8 mouse cellular contexts compared by ENCODE assay signal in genomic region chr5:48345095-48345982, GRCm38 (mm10). TPM values are rescaled to one million over a fixed set of nuclear protein-coding genes. Genes with fewer than 3 reads are reported as not detected.
DNase-seq lines count a peak whose midpoint lies in the region; ATAC-seq and TF ChIP-seq lines count a peak whose summit lies in the region.
"Had no signal": no experiment of that assay in that cellular context is flagged by ENCODE, and none has a peak within 500 bp of the region (broad histone marks: within the 10 kb centered on the region; RNA-seq: fewer than 3 reads in every experiment).

No protein-coding gene starts in this region.

- no peaks in the 10 kb centered on the region for H3K4me1 ChIP-seq in liver, embryonic 14.5 days (replicated peaks; ENCODE audit: control insufficient read depth in 2 of 2, insufficient read depth in 2 of 2, low read length in 1 of 2)
- H3K4me1 ChIP-seq in liver, embryonic 11.5 days (replicated peaks; ENCODE audit: control insufficient read depth, insufficient read depth, low read length), result no peaks in the 10 kb centered on the region
- no peaks in the 10 kb centered on the region for H3K4me1 ChIP-seq in neural tube, embryonic 15.5 days
- H3K4me1 ChIP-seq: embryonic facial prominence, embryonic 15.5 days had no signal

- TF ChIP-seq CTCF in liver, embryonic 14.5 days (IDR thresholded peaks at IDR 0.05; ENCODE audit: low read depth), result peak; percentile 23; the same call in 1 of the 2 replicates

- ATAC-seq in liver, embryonic 14.5 days (ENCODE audit: insufficient read depth), result no peak
- no peak for ATAC-seq in liver, embryonic 11.5 days (replicated peaks; ENCODE audit: low FRiP score)
- peak; percentile 93 for ATAC-seq in neural tube, embryonic 15.5 days (ENCODE audit: low FRiP score)

- no peak overlapping the region for H3K9ac ChIP-seq in liver, embryonic 14.5 days (replicated peaks)
- no peak overlapping the region for H3K9ac ChIP-seq in liver, embryonic 11.5 days (ENCODE audit: low read depth, low read length)
- H3K9ac ChIP-seq in neural tube, embryonic 15.5 days (replicated peaks), result no peak overlapping the region
- H3K9ac ChIP-seq: embryonic facial prominence, embryonic 15.5 days had no signal

- no peaks in the 10 kb centered on the region for H3K27me3 ChIP-seq in liver, embryonic 14.5 days (ENCODE audit: control insufficient read depth, insufficient read depth, low read length)
- H3K27me3 ChIP-seq in liver, embryonic 11.5 days (replicated peaks; ENCODE audit: control insufficient read depth, insufficient read depth, low read length), result no peaks in the 10 kb centered on the region
- no peaks in the 10 kb centered on the region for H3K27me3 ChIP-seq in neural tube, embryonic 15.5 days (replicated peaks)
- H3K27me3 ChIP-seq: embryonic facial prominence, embryonic 15.5 days had no signal

- no peaks in the 10 kb centered on the region for H3K36me3 ChIP-seq in liver, embryonic 14.5 days (replicated peaks; ENCODE audit: control insufficient read depth, insufficient read depth, low read depth)
- H3K36me3 ChIP-seq in liver, embryonic 11.5 days (ENCODE audit: control insufficient read depth, insufficient read depth, low read length), result no peaks in the 10 kb centered on the region
- H3K36me3 ChIP-seq in neural tube, embryonic 15.5 days, result no peaks in the 10 kb centered on the region
- H3K36me3 ChIP-seq: embryonic facial prominence, embryonic 15.5 days had no signal

- DNase-seq in liver, embryonic 14.5 days (ENCODE audit: low read depth in 3 of 3, low spot score in 3 of 3), result no peak
- DNase-seq in liver, embryonic 11.5 days (ENCODE audit: low spot score), result no peak
- DNase-seq in embryo, embryonic 10 days (ENCODE audit: low spot score), result peak; percentile 73
- peak; percentile 16 for DNase-seq in hindlimb bud, embryonic 11.5 days (ENCODE audit: extremely low spot score, low read depth, low spot score)
- DNase-seq in adrenal gland, postnatal 10 days, result no peak
- DNase-seq in right cerebral cortex, adult 18-20 months, result no peak

- H3K27ac ChIP-seq in liver, embryonic 14.5 days, result no peak overlapping the region
- no peak overlapping the region for H3K27ac ChIP-seq in liver, embryonic 11.5 days (ENCODE audit: low read depth, low read length)
- peak overlapping the region; percentile 46; the same call in 1 of the 2 replicates for H3K27ac ChIP-seq in neural tube, embryonic 15.5 days (replicated peaks)
- H3K27ac ChIP-seq: embryonic facial prominence, embryonic 15.5 days had no signal

- TF ChIP-seq EP300 in liver, embryonic 14.5 days (IDR thresholded peaks at IDR 0.05; ENCODE audit: low read depth), result no peak

- no peak overlapping the region for H3K4me2 ChIP-seq in liver, embryonic 14.5 days (ENCODE audit: low read depth)
- no peak overlapping the region for H3K4me2 ChIP-seq in liver, embryonic 11.5 days
- H3K4me2 ChIP-seq in neural tube, embryonic 15.5 days, result no peak overlapping the region
- H3K4me2 ChIP-seq: embryonic facial prominence, embryonic 15.5 days had no signal

- 40% methylated on average over 5 of the region's 5 CpGs for WGBS in liver, embryonic 14.5 days (ENCODE audit: insufficient replicate concordance)
- 44% methylated on average over 5 of the region's 5 CpGs for WGBS in liver, embryonic 11.5 days
- WGBS in neural tube, embryonic 15.5 days, result 51% methylated on average over 5 of the region's 5 CpGs

- H3K9me3 ChIP-seq in liver, embryonic 14.5 days (ENCODE audit: control insufficient read depth, low read length), result no peaks in the 10 kb centered on the region
- H3K9me3 ChIP-seq in liver, embryonic 11.5 days (ENCODE audit: control insufficient read depth, low read length), result no peaks in the 10 kb centered on the region
- H3K9me3 ChIP-seq in neural tube, embryonic 15.5 days (replicated peaks), result no peaks in the 10 kb centered on the region
- H3K9me3 ChIP-seq: embryonic facial prominence, embryonic 15.5 days had no signal

- H3K4me3 ChIP-seq in liver, embryonic 14.5 days (ENCODE audit: insufficient read depth in 1 of 2, low read depth in 2 of 2, low read length in 2 of 2), result no peak overlapping the region
- no peak overlapping the region for H3K4me3 ChIP-seq in liver, embryonic 11.5 days (ENCODE audit: low read depth, low read length)
- H3K4me3 ChIP-seq in neural tube, embryonic 15.5 days (replicated peaks), result no peak overlapping the region
- H3K4me3 ChIP-seq: embryonic facial prominence, embryonic 15.5 days had no signal

RNA-seq across cellular contexts. Expression of gene 5730480H06Rik, which starts 17.6 kb away (rescaled TPM):
- polyA plus RNA-seq in liver, embryonic 14.5 days (2012; rRNA removed), result 4.5 and 6.9 TPM in 2 replicates
- polyA plus RNA-seq in liver, embryonic 14.5 days (2014; fragmentation: Nextera tagmentation; extraction: Ambion mirVana), result 5.9 and 6.5 TPM in 2 replicates
- polyA plus RNA-seq in liver, embryonic 11.5 days (2014; fragmentation: Nextera tagmentation; extraction: Ambion mirVana), result 15.9 and 17.9 TPM in 2 replicates
- polyA plus RNA-seq in neural tube, embryonic 15.5 days (2015; fragmentation: Nextera tagmentation; extraction: Ambion mirVana), result 17.1 and 20.3 TPM in 2 replicates
- 10 to 100 TPM; 17.0 to 21.4 TPM for total RNA-seq in adrenal gland, postnatal 10 days (2021)

Comparison
In these comparisons a context has a peak if more than half of its experiments do, and no peak if none do; other contexts are left out.
1. DNase-seq: peak in embryo, embryonic 10 days (single experiment) and hindlimb bud, embryonic 11.5 days (single experiment); none in liver, embryonic 14.5 days (0 of 3), liver, embryonic 11.5 days (single experiment), adrenal gland, postnatal 10 days (single experiment) and right cerebral cortex, adult 18-20 months (single experiment).